ENCODE assay signal across 9 mouse cellular contexts in genomic region chr15:100573946-100574345, GRCm38 (mm10). TPM values are rescaled to one million over a fixed set of nuclear protein-coding genes. Genes with fewer than 3 reads are reported as not detected.
DNase-seq lines count a peak whose midpoint lies in the region; ATAC-seq and TF ChIP-seq lines count a peak whose summit lies in the region.
"Had no signal": no experiment of that assay in that cellular context is flagged by ENCODE, and none has a peak within 500 bp of the region (broad histone marks: within the 10 kb centered on the region; RNA-seq: fewer than 3 reads in every experiment).

No protein-coding gene starts in this region.

- no peak overlapping the region for H3K4me2 ChIP-seq in forebrain, embryonic 12.5 days
- H3K4me2 ChIP-seq in forebrain, embryonic 15.5 days (replicated peaks), result no peak overlapping the region
- no peak overlapping the region for H3K4me2 ChIP-seq in lung, postnatal 0 days (replicated peaks; ENCODE audit: low read depth, low read length)
- no peak overlapping the region for H3K4me2 ChIP-seq in kidney, postnatal 0 days (ENCODE audit: low read length)
- H3K4me2 ChIP-seq in stomach, embryonic 16.5 days (ENCODE audit: low read depth, low read length), result no peak overlapping the region
- H3K4me2 ChIP-seq: neural tube, embryonic 12.5 days had no signal

- DNase-seq in lung, postnatal 0 days (ENCODE audit: low spot score), result peak; percentile 69
- no peak for DNase-seq in lung, adult 18-20 months
- peak; percentile 56 for DNase-seq in kidney, postnatal 0 days (ENCODE audit: low spot score)
- DNase-seq in right cerebral cortex, postnatal 14 days, result no peak
- DNase-seq in T-cell, adult 2 months (ENCODE audit: low spot score), result no peak

- 0 out of 2 replicates have a peak overlapping the region, but pooled peaks have one; percentile 8 for H3K27ac ChIP-seq in forebrain, embryonic 12.5 days
- no peak overlapping the region; the same call in 1 of the 2 replicates for H3K27ac ChIP-seq in forebrain, embryonic 15.5 days (replicated peaks)
- H3K27ac ChIP-seq in lung, postnatal 0 days (ENCODE audit: low read length), result peak overlapping the region; percentile 71
- H3K27ac ChIP-seq in kidney, postnatal 0 days, result peak overlapping the region; percentile 82
- H3K27ac ChIP-seq in stomach, embryonic 16.5 days (ENCODE audit: low read length), result peak overlapping the region; percentile 9; the same call in 1 of the 2 replicates
- H3K27ac ChIP-seq: neural tube, embryonic 12.5 days had no signal

- H3K27me3 ChIP-seq in forebrain, embryonic 12.5 days, result no peaks in the 10 kb centered on the region
- no peaks in the 10 kb centered on the region for H3K27me3 ChIP-seq in forebrain, embryonic 15.5 days
- H3K27me3 ChIP-seq in lung, postnatal 0 days (replicated peaks; ENCODE audit: insufficient read depth, low read length), result no peaks in the 10 kb centered on the region
- no peaks in the 10 kb centered on the region for H3K27me3 ChIP-seq in kidney, postnatal 0 days (ENCODE audit: insufficient read depth, low read length)
- H3K27me3 ChIP-seq in stomach, embryonic 16.5 days (ENCODE audit: control insufficient read depth, insufficient read depth, low read length), result no peaks in the 10 kb centered on the region
- H3K27me3 ChIP-seq: neural tube, embryonic 12.5 days had no signal

- H3K4me3 ChIP-seq in forebrain, embryonic 12.5 days (replicated peaks), result no peak overlapping the region
- no peak overlapping the region for H3K4me3 ChIP-seq in forebrain, embryonic 15.5 days
- H3K4me3 ChIP-seq in lung, postnatal 0 days (ENCODE audit: low read depth, low read length), result no peak overlapping the region
- H3K4me3 ChIP-seq in kidney, postnatal 0 days (replicated peaks; ENCODE audit: low read depth, low read length), result no peak overlapping the region
- no peak overlapping the region for H3K4me3 ChIP-seq in stomach, embryonic 16.5 days (replicated peaks; ENCODE audit: low read length)
- H3K4me3 ChIP-seq: neural tube, embryonic 12.5 days had no signal

- 66% methylated on average over 6 of the region's 6 CpGs for WGBS in forebrain, embryonic 12.5 days
- 46% methylated on average over 6 of the region's 6 CpGs for WGBS in forebrain, embryonic 15.5 days
- 13% methylated on average over 6 of the region's 6 CpGs for WGBS in lung, postnatal 0 days
- 34% methylated on average over 6 of the region's 6 CpGs for WGBS in kidney, postnatal 0 days
- 13% methylated on average over 6 of the region's 6 CpGs for WGBS in stomach, embryonic 16.5 days

- peaks cover 6% of the 10 kb centered on the region for H3K4me1 ChIP-seq in forebrain, embryonic 12.5 days
- H3K4me1 ChIP-seq in forebrain, embryonic 15.5 days, result peaks cover 9% of the 10 kb centered on the region; the same call in 1 of the 2 replicates
- H3K4me1 ChIP-seq in lung, postnatal 0 days (ENCODE audit: insufficient read depth, low read depth, low read length), result peaks cover 11% of the 10 kb centered on the region; the same call in 1 of the 2 replicates
- H3K4me1 ChIP-seq in kidney, postnatal 0 days (replicated peaks; ENCODE audit: insufficient read depth, low read length), result peaks cover 21% of the 10 kb centered on the region
- H3K4me1 ChIP-seq in stomach, embryonic 16.5 days (ENCODE audit: control insufficient read depth, insufficient read depth, low read length), result peaks cover 19% of the 10 kb centered on the region
- H3K4me1 ChIP-seq: neural tube, embryonic 12.5 days had no signal

- TF ChIP-seq CTCF in lung, postnatal 0 days (IDR thresholded peaks at IDR 0.05), result no peak
- no peak for TF ChIP-seq CTCF in kidney, postnatal 0 days (IDR thresholded peaks at IDR 0.05; ENCODE audit: low read depth)

- H3K9ac ChIP-seq in forebrain, embryonic 12.5 days, result no peak overlapping the region
- no peak overlapping the region for H3K9ac ChIP-seq in forebrain, embryonic 15.5 days (replicated peaks)
- H3K9ac ChIP-seq in lung, postnatal 0 days (replicated peaks; ENCODE audit: low read depth), result 0 out of 2 replicates have a peak overlapping the region, but pooled peaks have one; percentile 16
- H3K9ac ChIP-seq in kidney, postnatal 0 days (ENCODE audit: low read depth, low read length), result peak overlapping the region; percentile 31; the same call in 1 of the 2 replicates
- peak overlapping the region; percentile 34; the same call in 1 of the 2 replicates for H3K9ac ChIP-seq in stomach, embryonic 16.5 days (ENCODE audit: low read length)
- H3K9ac ChIP-seq: neural tube, embryonic 12.5 days had no signal

- TF ChIP-seq EP300 in lung, postnatal 0 days (IDR thresholded peaks at IDR 0.05), result no peak

- no peaks in the 10 kb centered on the region for H3K9me3 ChIP-seq in forebrain, embryonic 12.5 days
- no peaks in the 10 kb centered on the region for H3K9me3 ChIP-seq in forebrain, embryonic 15.5 days
- no peaks in the 10 kb centered on the region for H3K9me3 ChIP-seq in lung, postnatal 0 days (ENCODE audit: low read length)
- no peaks in the 10 kb centered on the region for H3K9me3 ChIP-seq in kidney, postnatal 0 days (replicated peaks; ENCODE audit: low read length)
- no peaks in the 10 kb centered on the region for H3K9me3 ChIP-seq in stomach, embryonic 16.5 days (replicated peaks; ENCODE audit: control insufficient read depth, low read length)
- H3K9me3 ChIP-seq: neural tube, embryonic 12.5 days had no signal

- H3K36me3 ChIP-seq in forebrain, embryonic 12.5 days (replicated peaks), result peaks cover 22% of the 10 kb centered on the region
- H3K36me3 ChIP-seq in forebrain, embryonic 15.5 days, result peaks cover 28% of the 10 kb centered on the region
- no peaks in the 10 kb centered on the region for H3K36me3 ChIP-seq in lung, postnatal 0 days (ENCODE audit: insufficient read depth, low read length)
- no peaks in the 10 kb centered on the region for H3K36me3 ChIP-seq in kidney, postnatal 0 days (ENCODE audit: insufficient read depth, low read length)
- H3K36me3 ChIP-seq in stomach, embryonic 16.5 days (ENCODE audit: control insufficient read depth, insufficient read depth, low read length), result no peaks in the 10 kb centered on the region

- no peak for ATAC-seq in forebrain, embryonic 12.5 days (ENCODE audit: low FRiP score)
- no peak for ATAC-seq in forebrain, embryonic 15.5 days (replicated peaks)
- peak; percentile 72 for ATAC-seq in lung, postnatal 0 days
- ATAC-seq in kidney, postnatal 0 days (replicated peaks; ENCODE audit: low FRiP score, low read depth), result no peak
- peak; percentile 77; the same call in 1 of the 2 replicates for ATAC-seq in stomach, embryonic 16.5 days (ENCODE audit: insufficient read depth, low FRiP score)

RNA-seq across cellular contexts. Expression of gene Tfcp2, which starts 22.1 kb away (rescaled TPM):
- polyA plus RNA-seq in forebrain, embryonic 12.5 days (2016; fragmentation: Nextera tagmentation; extraction: Ambion mirVana), result 41.7 and 44.8 TPM in 2 replicates
- 30.0 and 33.6 TPM in 2 replicates for polyA plus RNA-seq in forebrain, embryonic 15.5 days (2015; fragmentation: Nextera tagmentation; extraction: Ambion mirVana)
- 13.9 and 16.6 TPM in 2 replicates for polyA plus RNA-seq in lung, postnatal 0 days (2015; fragmentation: Nextera tagmentation; extraction: Ambion mirVana)
- polyA plus RNA-seq in kidney, postnatal 0 days (2015; fragmentation: Nextera tagmentation; extraction: Ambion mirVana), result 28.6 and 29.1 TPM in 2 replicates
- 20.0 and 21.3 TPM in 2 replicates for polyA plus RNA-seq in stomach, embryonic 16.5 days (2015; fragmentation: Nextera tagmentation; extraction: Ambion mirVana)

RNA-seq across cellular contexts. Expression of gene Pou6f1, which starts 25.8 kb away (rescaled TPM):
- polyA plus RNA-seq in forebrain, embryonic 12.5 days (2016; fragmentation: Nextera tagmentation; extraction: Ambion mirVana), result 27.3 and 33.8 TPM in 2 replicates
- polyA plus RNA-seq in forebrain, embryonic 15.5 days (2015; fragmentation: Nextera tagmentation; extraction: Ambion mirVana), result 50.4 and 51.3 TPM in 2 replicates
- polyA plus RNA-seq in lung, postnatal 0 days (2015; fragmentation: Nextera tagmentation; extraction: Ambion mirVana), result 6.4 and 7.6 TPM in 2 replicates
- polyA plus RNA-seq in kidney, postnatal 0 days (2015; fragmentation: Nextera tagmentation; extraction: Ambion mirVana), result 9.5 and 9.7 TPM in 2 replicates
- 3.5 and 5.3 TPM in 2 replicates for polyA plus RNA-seq in stomach, embryonic 16.5 days (2015; fragmentation: Nextera tagmentation; extraction: Ambion mirVana)

RNA-seq across cellular contexts. Expression of gene Dazap2, which starts 41.2 kb away (rescaled TPM):
- 197 and 204 TPM in 2 replicates for polyA plus RNA-seq in forebrain, embryonic 12.5 days (2016; fragmentation: Nextera tagmentation; extraction: Ambion mirVana)
- 155 and 161 TPM in 2 replicates for polyA plus RNA-seq in forebrain, embryonic 15.5 days (2015; fragmentation: Nextera tagmentation; extraction: Ambion mirVana)
- 246 and 299 TPM in 2 replicates for polyA plus RNA-seq in lung, postnatal 0 days (2015; fragmentation: Nextera tagmentation; extraction: Ambion mirVana)
- 327 and 349 TPM in 2 replicates for polyA plus RNA-seq in kidney, postnatal 0 days (2015; fragmentation: Nextera tagmentation; extraction: Ambion mirVana)
- polyA plus RNA-seq in stomach, embryonic 16.5 days (2015; fragmentation: Nextera tagmentation; extraction: Ambion mirVana), result 194 and 213 TPM in 2 replicates

Comparison
In these comparisons a context has a peak if more than half of its experiments do, and no peak if none do; other contexts are left out.
1. DNase-seq: peak in lung, postnatal 0 days (single experiment) and kidney, postnatal 0 days (single experiment); none in lung, adult 18-20 months (0 of 2), right cerebral cortex, postnatal 14 days (single experiment) and T-cell, adult 2 months (single experiment).
2. ATAC-seq: peak in lung, postnatal 0 days (single experiment) and stomach, embryonic 16.5 days (single experiment); none in forebrain, embryonic 12.5 days (single experiment), forebrain, embryonic 15.5 days (single experiment) and kidney, postnatal 0 days (single experiment).
3. H3K9ac ChIP-seq: peak in lung, postnatal 0 days (single experiment), kidney, postnatal 0 days (single experiment) and stomach, embryonic 16.5 days (single experiment); none in forebrain, embryonic 12.5 days (single experiment) and forebrain, embryonic 15.5 days (single experiment).